Mouse (Mus musculus) testis, adult 2 months (tissue): ENCODE data around the gene Npm3. TPM values are rescaled to one million over a fixed set of nuclear protein-coding genes. Genes with fewer than 3 reads are reported as not detected.

Source experiments
- H3K27ac ChIP-seq: fragments of 200-500 bp; 2 replicates; pipeline ENCODE4 v1.5.1; 2012; ENCODE audit warnings: low read depth, low read length; ENCODE audit not compliant: control insufficient read depth, insufficient read depth
- H3K27me3 ChIP-seq: fragments of 200-500 bp; 2 replicates; pipeline ENCODE4 v1.6.1; 2012; ENCODE audit warnings: mild to moderate bottlenecking, low read length, moderate library complexity; ENCODE audit not compliant: control insufficient read depth, insufficient read depth
- H3K36me3 ChIP-seq: fragments of 200-500 bp; 2 replicates; pipeline ENCODE4 v1.6.1; 2012; ENCODE audit warnings: mild to moderate bottlenecking, low read length; ENCODE audit not compliant: control insufficient read depth, insufficient read depth
- H3K4me1 ChIP-seq: fragments of 200-500 bp; 2 replicates; pipeline ENCODE4 v1.6.1; 2012; ENCODE audit warnings: low read length; ENCODE audit not compliant: control insufficient read depth, insufficient read depth
- H3K4me3 ChIP-seq: fragments of 200-500 bp; 2 replicates; pipeline ENCODE4 v1.5.1; 2012; ENCODE audit warnings: low read depth, mild to moderate bottlenecking, low read length, moderate library complexity, mixed read lengths; ENCODE audit not compliant: control insufficient read depth
- CTCF ChIP-seq: fragments of 200-500 bp; IDR thresholded peaks from 2 replicates; pipeline ENCODE4 v1.5.1; 2012; ENCODE audit warnings: low read depth, mild to moderate bottlenecking, inconsistent platforms, low read length, moderate library complexity; ENCODE audit not compliant: control insufficient read depth, insufficient read depth, insufficient replicate concordance
- POLR2A ChIP-seq: fragments of 200-500 bp; IDR thresholded peaks from 2 replicates; pipeline ENCODE4 v1.6.1; 2012; ENCODE audit warnings: low read depth, mild to moderate bottlenecking, inconsistent platforms, low read length, moderate library complexity; ENCODE audit not compliant: control insufficient read depth
- polyA plus RNA-seq: library from polyadenylated mRNA; depleted of rRNA; stranded (reverse); fragments of >200 nt; gene quantifications from 2 replicates; pipeline ENCODE4 v1.2.3, GENCODE M21; 2012

Npm3 gene
- polyA plus RNA-seq, 1 experiment: 212 TPM

GRCm38 (mm10) chr19:45743619-45744018 lies 5.8 kb downstream of the Npm3 start:
- peak overlapping the region; percentile 57 for H3K4me3 ChIP-seq
- TF ChIP-seq CTCF (no peak), POLR2A (no peak)
- peaks cover 3% of the 10 kb centered on the region for H3K27me3 ChIP-seq
- H3K27ac ChIP-seq: no peak overlapping the region
- peaks cover 45% of the 10 kb centered on the region for H3K4me1 ChIP-seq
- H3K36me3 ChIP-seq: no peaks in the 10 kb centered on the region

DNA sequence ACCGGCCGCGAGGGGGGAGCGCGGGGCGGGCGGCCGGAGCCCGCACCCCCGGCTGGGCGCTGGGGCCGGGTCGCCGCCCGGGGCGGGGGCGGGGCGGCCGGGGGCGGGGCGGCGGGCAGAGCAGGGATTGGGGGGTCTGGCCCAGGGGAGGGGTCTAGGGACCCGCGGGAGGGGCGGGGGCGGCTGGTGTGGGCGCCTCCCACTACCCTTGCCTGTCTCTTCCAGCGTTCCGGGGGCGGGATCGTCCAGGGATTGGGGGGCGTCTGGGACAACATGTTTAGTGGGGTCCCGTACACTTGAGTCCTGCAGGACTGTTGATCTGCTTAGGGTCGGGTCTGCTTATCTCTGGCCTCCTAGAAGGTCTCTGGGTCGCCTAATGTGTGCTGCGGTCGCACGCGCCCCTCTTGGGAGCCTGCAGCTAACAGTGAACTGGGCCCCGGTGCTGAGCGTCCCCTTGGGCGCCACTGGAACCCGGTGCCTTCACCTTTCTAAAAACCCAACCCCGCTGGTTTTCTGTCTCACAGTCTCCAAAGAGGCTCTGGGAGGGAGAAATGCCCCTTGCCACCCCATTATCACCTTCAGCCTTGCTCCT lies 6.3 kb downstream of the Npm3 start:
- Histone ChIP-seq H3K27ac (no peak overlapping the region), H3K27me3 (peaks cover 3% of the 10 kb centered on the region), H3K36me3 (no peaks in the 10 kb centered on the region), H3K4me3 (peak overlapping the region; percentile 57), H3K4me1 (peaks cover 39% of the 10 kb centered on the region)
- TF ChIP-seq POLR2A (no peak), CTCF (no peak)

DNA sequence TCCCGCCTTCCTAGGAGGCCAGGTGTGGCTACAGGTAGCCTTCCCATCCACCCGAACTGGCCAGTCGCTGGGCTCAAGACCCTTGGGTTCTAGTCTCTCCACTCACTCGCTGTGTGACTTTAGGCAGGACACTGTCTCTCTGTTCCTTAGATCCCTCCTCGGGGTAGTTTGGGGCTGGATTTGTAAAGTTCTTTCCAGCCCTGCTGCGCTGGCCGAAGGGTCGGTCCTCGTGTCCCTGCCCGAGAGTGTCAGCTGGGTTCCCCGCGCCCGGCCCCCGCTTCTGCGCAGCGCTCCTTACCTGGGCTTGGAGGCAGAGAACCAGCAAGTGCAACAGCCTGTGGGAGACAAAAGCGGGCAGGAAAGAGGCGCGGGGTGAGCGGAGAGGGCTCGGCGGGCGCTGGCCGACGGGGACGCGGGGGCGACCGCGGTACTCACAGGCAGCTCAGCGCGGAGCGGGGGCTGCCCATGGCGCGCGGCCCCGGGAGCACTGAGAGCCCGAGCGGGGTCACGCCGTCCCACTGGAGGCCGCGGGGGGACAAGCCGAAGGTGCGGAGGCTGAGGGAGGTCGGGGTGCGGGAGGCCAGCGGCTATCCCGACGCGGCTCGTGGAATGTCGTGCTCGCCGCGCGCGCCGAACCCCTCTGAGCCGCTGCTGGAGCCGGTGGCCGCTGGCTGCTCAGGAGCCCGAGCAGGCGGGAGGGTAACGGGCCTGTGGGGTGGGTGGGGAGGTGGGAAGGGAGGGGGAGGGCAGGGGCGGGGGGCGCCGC lies 7.0 kb downstream of the Npm3 start, which contains the start of gene Fgf8:
TSS of gene Fgf8 (minus strand) at position 698 of the 766 bp plus-strand sequence.
- H3K27me3 ChIP-seq: peaks cover 3% of the 10 kb centered on the region
- H3K27ac ChIP-seq: no peak within 1 kb of the TSS
- H3K4me3 ChIP-seq: peak within 1 kb of the TSS; percentile 57
- H3K4me1 ChIP-seq: peaks cover 41% of the 10 kb centered on the region
- H3K36me3 ChIP-seq: no peaks in the 10 kb centered on the region
- TF ChIP-seq POLR2A: no peak
- TF ChIP-seq CTCF: no peak

GRCm38 (mm10) chr19:45741431-45742217 lies 7.8 kb downstream of the Npm3 start:
- TF ChIP-seq CTCF (no peak), POLR2A (no peak)
- H3K4me3 ChIP-seq: no peak overlapping the region
- H3K27ac ChIP-seq: no peak overlapping the region
- H3K36me3 ChIP-seq: no peaks in the 10 kb centered on the region
- H3K27me3 ChIP-seq: peaks cover 3% of the 10 kb centered on the region
- peaks cover 42% of the 10 kb centered on the region for H3K4me1 ChIP-seq

- H3K4me3 ChIP-seq: no peak overlapping the region
- H3K4me1 ChIP-seq: peaks cover 44% of the 10 kb centered on the region
- TF ChIP-seq POLR2A (no peak), CTCF (no peak)
- H3K27ac ChIP-seq: no peak overlapping the region
- H3K27me3 ChIP-seq: peaks cover 3% of the 10 kb centered on the region
- no peaks in the 10 kb centered on the region for H3K36me3 ChIP-seq
These were observed 8.6 kb downstream of the Npm3 start for GRCm38 (mm10) chr19:45740817-45741216.

GRCm38 (mm10) chr19:45740233-45740632 lies 9.2 kb downstream of the Npm3 start:
- TF ChIP-seq CTCF (no peak), POLR2A (no peak)
- Histone ChIP-seq H3K36me3 (no peaks in the 10 kb centered on the region), H3K27me3 (peaks cover 3% of the 10 kb centered on the region), H3K27ac (no peak overlapping the region), H3K4me1 (peaks cover 40% of the 10 kb centered on the region), H3K4me3 (no peak overlapping the region)

DNA sequence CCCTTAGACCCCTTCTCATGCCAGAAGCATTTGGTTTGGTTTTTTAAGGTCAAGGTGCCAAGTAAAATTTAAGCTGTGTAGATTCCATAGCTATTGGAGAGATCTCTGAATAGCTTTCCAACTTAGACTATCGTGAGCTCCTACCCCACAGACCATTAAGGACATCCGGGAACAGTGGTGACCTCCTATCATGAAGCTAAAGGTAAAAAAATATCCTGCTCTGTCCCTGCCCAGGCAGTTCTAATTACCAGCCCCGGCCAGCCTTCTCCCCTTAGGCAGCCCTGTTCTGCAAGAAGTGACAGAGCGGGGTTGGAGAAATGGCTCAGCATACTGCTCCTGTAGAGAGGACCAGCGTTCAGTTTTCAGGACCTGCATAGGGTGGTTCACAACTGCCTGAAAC lies 10.9 kb downstream of the Npm3 start:
- Histone ChIP-seq H3K27me3 (peaks cover 2% of the 10 kb centered on the region), H3K4me3 (no peak overlapping the region), H3K27ac (no peak overlapping the region), H3K36me3 (no peaks in the 10 kb centered on the region), H3K4me1 (peaks cover 34% of the 10 kb centered on the region)
- TF ChIP-seq POLR2A (no peak), CTCF (no peak)
